10 mouse cellular contexts compared by ENCODE assay signal in genomic region chr9:85673907-85674481, GRCm38 (mm10).
DNase-seq lines count a peak whose midpoint lies in the region; ATAC-seq and TF ChIP-seq lines count a peak whose summit lies in the region.
"Had no signal": no experiment of that assay in that cellular context is flagged by ENCODE, and none has a peak within 500 bp of the region (broad histone marks: within the 10 kb centered on the region; RNA-seq: fewer than 3 reads in every experiment).

No protein-coding gene starts in this region.

- no peaks in the 10 kb centered on the region for H3K9me3 ChIP-seq in lung, embryonic 14.5 days (ENCODE audit: low read depth, low read length)
- no peaks in the 10 kb centered on the region for H3K9me3 ChIP-seq in stomach, embryonic 15.5 days
- H3K9me3 ChIP-seq: G1E had no signal

- 42% methylated on average over 15 of the region's 15 CpGs for WGBS in lung, embryonic 14.5 days
- WGBS in stomach, embryonic 15.5 days, result 49% methylated on average over 15 of the region's 15 CpGs

- TF ChIP-seq CTCF in gastrocnemius, adult 2 months (IDR thresholded peaks at IDR 0.05), result no peak
- TF ChIP-seq CTCF in lung, embryonic 14.5 days (IDR thresholded peaks at IDR 0.05; ENCODE audit: low read depth), result no peak

- no peak overlapping the region for H3K9ac ChIP-seq in lung, embryonic 14.5 days
- H3K9ac ChIP-seq in stomach, embryonic 15.5 days, result no peak overlapping the region

- DNase-seq in gastrocnemius, adult 2 months, result peak; percentile 29
- DNase-seq in gastrocnemius, postnatal 25 days, result no peak
- DNase-seq in lung, embryonic 14.5 days, result peak; percentile 63
- no peak for DNase-seq in lung, postnatal 14 days
- DNase-seq in forelimb bud, embryonic 11.5 days (ENCODE audit: low read depth, low spot score), result peak; percentile 31
- no peak for DNase-seq in testis, postnatal 10 days (ENCODE audit: low spot score)
- no peak for DNase-seq in liver
- DNase-seq: cerebellum, postnatal 25 days had no signal

- peak; percentile 78 for ATAC-seq in lung, embryonic 14.5 days (ENCODE audit: insufficient read depth)
- 0 out of 2 replicates have a peak, but pooled peaks have one; percentile 39 for ATAC-seq in stomach, embryonic 15.5 days (ENCODE audit: insufficient read depth, low FRiP score, low read depth)

- no peaks in the 10 kb centered on the region for H3K27me3 ChIP-seq in lung, embryonic 14.5 days (ENCODE audit: insufficient read depth, low read length)
- no peaks in the 10 kb centered on the region for H3K27me3 ChIP-seq in stomach, embryonic 15.5 days (replicated peaks)

- no peak overlapping the region for H3K4me3 ChIP-seq in gastrocnemius, adult 2 months
- H3K4me3 ChIP-seq in lung, embryonic 14.5 days (ENCODE audit: low read depth, low read length), result no peak overlapping the region
- H3K4me3 ChIP-seq in stomach, embryonic 15.5 days (replicated peaks), result no peak overlapping the region

- peak overlapping the region; percentile 40; the same call in 1 of the 2 replicates for H3K27ac ChIP-seq in gastrocnemius, adult 2 months
- no peak overlapping the region for H3K27ac ChIP-seq in lung, embryonic 14.5 days (ENCODE audit: low read depth)
- no peak overlapping the region for H3K27ac ChIP-seq in stomach, embryonic 15.5 days

- intact Hi-C loops in gastrocnemius, adult 2 months (cut with DNase I), result no loop called here

- no peaks in the 10 kb centered on the region for H3K4me1 ChIP-seq in lung, embryonic 14.5 days (ENCODE audit: insufficient read depth)
- peaks cover 6% of the 10 kb centered on the region; the same call in 1 of the 2 replicates for H3K4me1 ChIP-seq in stomach, embryonic 15.5 days

- no peak overlapping the region for H3K4me2 ChIP-seq in lung, embryonic 14.5 days
- H3K4me2 ChIP-seq in stomach, embryonic 15.5 days, result no peak overlapping the region

- no peaks in the 10 kb centered on the region for H3K36me3 ChIP-seq in lung, embryonic 14.5 days (ENCODE audit: insufficient read depth)
- no peaks in the 10 kb centered on the region for H3K36me3 ChIP-seq in stomach, embryonic 15.5 days
- H3K36me3 ChIP-seq: G1E had no signal

Comparison
In these comparisons a context has a peak if more than half of its experiments do, and no peak if none do; other contexts are left out.
1. DNase-seq: peak in gastrocnemius, adult 2 months (single experiment), lung, embryonic 14.5 days (single experiment) and forelimb bud, embryonic 11.5 days (single experiment); none in gastrocnemius, postnatal 25 days (single experiment), lung, postnatal 14 days (single experiment), testis, postnatal 10 days (single experiment) and liver (single experiment).